Mouse (Mus musculus): ENCODE results near the gene Esx1. TPM values are rescaled to one million over a fixed set of nuclear protein-coding genes. Genes with fewer than 3 reads are reported as not detected.

Esx1 gene
- polyA plus RNA-seq, 1 experiment from 2014 or later, result not detected

- H3K4me3 ChIP-seq (ENCODE audit: low read depth, low read length), result no peak overlapping the region
- no peak for ATAC-seq (replicated peaks; ENCODE audit: low FRiP score)
- no peak overlapping the region for H3K27ac ChIP-seq (ENCODE audit: low read depth, low read length)
- no peak overlapping the region for H3K4me2 ChIP-seq (ENCODE audit: low read depth, low read length, severe bottlenecking)
- no peak overlapping the region for H3K9ac ChIP-seq (ENCODE audit: low read length)
- H3K36me3 ChIP-seq (ENCODE audit: control insufficient read depth, insufficient read depth, low read length), result no peaks in the 10 kb centered on the region
- 34% methylated on average over 2 of the region's 2 CpGs for WGBS
- H3K9me3 ChIP-seq (ENCODE audit: control insufficient read depth, low read length), result no peaks in the 10 kb centered on the region
- peak; percentile 55 for DNase-seq (ENCODE audit: low spot score)
- H3K4me1 ChIP-seq (replicated peaks; ENCODE audit: control insufficient read depth, insufficient read depth, low read length), result no peaks in the 10 kb centered on the region
- no peaks in the 10 kb centered on the region for H3K27me3 ChIP-seq (ENCODE audit: control insufficient read depth, insufficient read depth, low read length)
These were observed 20.7 kb upstream of the Esx1 start for GRCm38 (mm10) chrX:137142546-137142945.

GRCm38 (mm10) chrX:137141669-137142068 is 19.8 kb upstream of the Esx1 start:
- H3K27me3 ChIP-seq (ENCODE audit: control insufficient read depth, insufficient read depth, low read length), result no peaks in the 10 kb centered on the region
- H3K27ac ChIP-seq (ENCODE audit: low read depth, low read length), result no peak overlapping the region
- no peak overlapping the region for H3K9ac ChIP-seq (ENCODE audit: low read length)
- no peak overlapping the region for H3K4me2 ChIP-seq (ENCODE audit: low read depth, low read length, severe bottlenecking)
- no peaks in the 10 kb centered on the region for H3K4me1 ChIP-seq (replicated peaks; ENCODE audit: control insufficient read depth, insufficient read depth, low read length)
- H3K36me3 ChIP-seq (ENCODE audit: control insufficient read depth, insufficient read depth, low read length), result no peaks in the 10 kb centered on the region
- no peak overlapping the region for H3K4me3 ChIP-seq (ENCODE audit: low read depth, low read length)
- DNase-seq (ENCODE audit: low spot score) (peak; percentile 73), ATAC-seq (replicated peaks; ENCODE audit: low FRiP score) (peak; percentile 67; the same call in 1 of the 2 replicates)
- WGBS, result 19% methylated on average over 6 of the region's 6 CpGs
- no peaks in the 10 kb centered on the region for H3K9me3 ChIP-seq (ENCODE audit: control insufficient read depth, low read length)

- Histone ChIP-seq H3K4me2 (ENCODE audit: low read depth, low read length, severe bottlenecking) (no peak overlapping the region), H3K9ac (ENCODE audit: low read length) (no peak overlapping the region), H3K9me3 (ENCODE audit: control insufficient read depth, low read length) (no peaks in the 10 kb centered on the region), H3K4me1 (replicated peaks; ENCODE audit: control insufficient read depth, insufficient read depth, low read length) (no peaks in the 10 kb centered on the region), H3K27ac (ENCODE audit: low read depth, low read length) (no peak overlapping the region), H3K27me3 (ENCODE audit: control insufficient read depth, insufficient read depth, low read length) (peaks cover 28% of the 10 kb centered on the region), H3K4me3 (ENCODE audit: low read depth, low read length) (no peak overlapping the region), H3K36me3 (ENCODE audit: control insufficient read depth, insufficient read depth, low read length) (no peaks in the 10 kb centered on the region)
- ATAC-seq (replicated peaks; ENCODE audit: low FRiP score), result no peak
- 10% methylated on average over 17 of the region's 17 CpGs for WGBS
- DNase-seq (ENCODE audit: low spot score), result peak; percentile 55
These were observed 5.7 kb upstream of the Esx1 start for GRCm38 (mm10) chrX:137127542-137127941.

- H3K4me3 ChIP-seq (ENCODE audit: low read depth, low read length), result no peak overlapping the region
- H3K4me2 ChIP-seq (ENCODE audit: low read depth, low read length, severe bottlenecking), result 0 out of 2 replicates have a peak overlapping the region, but pooled peaks have one; percentile 18
- H3K9me3 ChIP-seq (ENCODE audit: control insufficient read depth, low read length), result no peaks in the 10 kb centered on the region
- 25% methylated on average over 52 of the region's 52 CpGs for WGBS
- H3K9ac ChIP-seq (ENCODE audit: low read length), result no peak overlapping the region
- no peak for DNase-seq (ENCODE audit: low spot score)
- no peak for ATAC-seq (replicated peaks; ENCODE audit: low FRiP score)
- no peak overlapping the region for H3K27ac ChIP-seq (ENCODE audit: low read depth, low read length)
- H3K4me1 ChIP-seq (replicated peaks; ENCODE audit: control insufficient read depth, insufficient read depth, low read length), result no peaks in the 10 kb centered on the region
- H3K27me3 ChIP-seq (ENCODE audit: control insufficient read depth, insufficient read depth, low read length), result peaks cover 63% of the 10 kb centered on the region
- H3K36me3 ChIP-seq (ENCODE audit: control insufficient read depth, insufficient read depth, low read length), result no peaks in the 10 kb centered on the region
These were observed 2.0 kb downstream of the Esx1 start for GRCm38 (mm10) chrX:137119675-137120423.

- H3K4me1 ChIP-seq (replicated peaks; ENCODE audit: control insufficient read depth, insufficient read depth, low read length), result no peaks in the 10 kb centered on the region
- H3K4me3 ChIP-seq (ENCODE audit: low read depth, low read length), result no peak overlapping the region
- peak; percentile 83 for DNase-seq (ENCODE audit: low spot score)
- peak; percentile 89 for ATAC-seq (replicated peaks; ENCODE audit: low FRiP score)
- no peak overlapping the region for H3K4me2 ChIP-seq (ENCODE audit: low read depth, low read length, severe bottlenecking)
- H3K9ac ChIP-seq (ENCODE audit: low read length), result no peak overlapping the region
- peaks cover 67% of the 10 kb centered on the region for H3K27me3 ChIP-seq (ENCODE audit: control insufficient read depth, insufficient read depth, low read length)
- 16% methylated on average over 35 of the region's 40 CpGs for whole genome bisulfite sequencing
- no peaks in the 10 kb centered on the region for H3K9me3 ChIP-seq (ENCODE audit: control insufficient read depth, low read length)
- H3K27ac ChIP-seq (ENCODE audit: low read depth, low read length), result no peak overlapping the region
- no peaks in the 10 kb centered on the region for H3K36me3 ChIP-seq (ENCODE audit: control insufficient read depth, insufficient read depth, low read length)
These were observed 3.7 kb downstream of the Esx1 start for GRCm38 (mm10) chrX:137118097-137118746.

GRCm38 (mm10) chrX:137106498-137106897 is 15.4 kb downstream of the Esx1 start:
- Histone ChIP-seq H3K4me2 (ENCODE audit: low read depth, low read length, severe bottlenecking) (no peak overlapping the region), H3K27me3 (ENCODE audit: control insufficient read depth, insufficient read depth, low read length) (peaks cover 40% of the 10 kb centered on the region), H3K4me1 (replicated peaks; ENCODE audit: control insufficient read depth, insufficient read depth, low read length) (no peaks in the 10 kb centered on the region), H3K4me3 (ENCODE audit: low read depth, low read length) (no peak overlapping the region), H3K27ac (ENCODE audit: low read depth, low read length) (no peak overlapping the region), H3K36me3 (ENCODE audit: control insufficient read depth, insufficient read depth, low read length) (no peaks in the 10 kb centered on the region), H3K9ac (ENCODE audit: low read length) (no peak overlapping the region), H3K9me3 (ENCODE audit: control insufficient read depth, low read length) (no peaks in the 10 kb centered on the region)
- no peak for DNase-seq (ENCODE audit: low spot score)
- no peak for ATAC-seq (replicated peaks; ENCODE audit: low FRiP score)
- WGBS, result 18% methylated on average over 13 of the region's 13 CpGs

- H3K9ac ChIP-seq (ENCODE audit: low read length), result no peak overlapping the region
- no peak for ATAC-seq (replicated peaks; ENCODE audit: low FRiP score)
- H3K4me2 ChIP-seq (ENCODE audit: low read depth, low read length, severe bottlenecking), result no peak overlapping the region
- H3K4me1 ChIP-seq (replicated peaks; ENCODE audit: control insufficient read depth, insufficient read depth, low read length), result no peaks in the 10 kb centered on the region
- peaks cover 47% of the 10 kb centered on the region for H3K27me3 ChIP-seq (ENCODE audit: control insufficient read depth, insufficient read depth, low read length)
- 16% methylated on average over 25 of the region's 25 CpGs for WGBS
- H3K36me3 ChIP-seq (ENCODE audit: control insufficient read depth, insufficient read depth, low read length), result no peaks in the 10 kb centered on the region
- no peak overlapping the region for H3K4me3 ChIP-seq (ENCODE audit: low read depth, low read length)
- no peak overlapping the region for H3K27ac ChIP-seq (ENCODE audit: low read depth, low read length)
- DNase-seq (ENCODE audit: low spot score), result no peak
- H3K9me3 ChIP-seq (ENCODE audit: control insufficient read depth, low read length), result no peaks in the 10 kb centered on the region
These were observed 17.4 kb downstream of the Esx1 start for GRCm38 (mm10) chrX:137104531-137104930.

Measured in forebrain, embryonic 11.5 days (tissue).